Mouse (Mus musculus) right cerebral cortex, adult 2 months (tissue): ENCODE results near the gene Adam19.
A peak's percentile ranks its signal among the peaks of the same experiment; 100 is the strongest.

ENCODE experiments used
- DNase-seq, 2 experiments: peaks; one replicate each; pipeline ENCODE4 v3.0.0; 2021 to 2022; ENCODE audit warnings: low spot score in 2 of 2

Adam19 gene

GRCm38 (mm10) chr11:46073061-46073849, 17.5 kb downstream of the Adam19 start:
- no peak for DNase-seq

DNA sequence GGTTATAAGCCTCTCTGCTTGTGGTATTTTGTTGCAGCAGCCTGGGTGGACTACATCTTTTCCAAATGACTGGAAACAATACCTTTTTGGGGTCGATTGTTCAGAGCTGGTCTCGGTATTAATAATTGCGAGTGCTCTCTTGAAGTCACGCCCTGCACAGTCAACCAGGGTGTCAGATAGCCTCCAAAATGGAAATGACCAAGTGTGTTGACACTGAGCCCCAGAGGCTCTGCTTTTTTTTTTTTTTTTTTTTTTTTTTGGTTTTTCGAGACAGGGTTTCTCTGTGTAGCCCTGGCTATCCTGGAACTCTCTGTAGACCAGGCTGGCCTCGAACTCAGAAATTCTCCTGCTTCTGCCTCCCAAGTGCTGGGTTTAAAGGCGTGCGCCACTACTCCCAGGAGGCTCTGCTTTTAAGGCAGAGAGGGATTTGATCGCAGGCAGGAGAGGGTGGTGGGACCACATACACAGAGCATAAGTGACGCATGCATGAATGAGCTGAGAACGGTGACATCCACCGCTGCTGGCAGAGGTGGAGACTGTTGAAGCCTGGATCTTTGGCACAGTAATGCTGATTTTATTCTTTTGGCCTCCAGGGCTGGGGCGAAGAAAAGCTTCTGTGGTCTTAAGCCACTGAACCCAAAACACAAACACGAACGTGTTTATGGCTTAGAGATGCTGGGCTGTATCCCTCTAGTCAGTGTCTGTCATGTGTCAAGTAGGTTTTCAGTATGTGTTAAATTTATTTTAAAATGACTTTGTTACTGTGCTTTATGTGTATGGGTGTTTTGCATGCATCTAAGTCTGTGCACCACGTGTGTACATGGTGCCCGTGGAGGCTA, 18.3 kb downstream of the Adam19 start:
- DNase-seq: no peak

- no peak for DNase-seq
These were observed 19.7 kb downstream of the Adam19 start for GRCm38 (mm10) chr11:46075507-46075906.

GRCm38 (mm10) chr11:46076442-46077158, 20.8 kb downstream of the Adam19 start:
- DNase-seq: no peak

GRCm38 (mm10) chr11:46077304-46077703, 21.5 kb downstream of the Adam19 start:
- DNase-seq: no peak

- DNase-seq: no peak
These were observed 22.1 kb downstream of the Adam19 start for GRCm38 (mm10) chr11:46077732-46078375.

- no peak for DNase-seq
These were observed 25.3 kb downstream of the Adam19 start for GRCm38 (mm10) chr11:46081075-46081474.

DNA sequence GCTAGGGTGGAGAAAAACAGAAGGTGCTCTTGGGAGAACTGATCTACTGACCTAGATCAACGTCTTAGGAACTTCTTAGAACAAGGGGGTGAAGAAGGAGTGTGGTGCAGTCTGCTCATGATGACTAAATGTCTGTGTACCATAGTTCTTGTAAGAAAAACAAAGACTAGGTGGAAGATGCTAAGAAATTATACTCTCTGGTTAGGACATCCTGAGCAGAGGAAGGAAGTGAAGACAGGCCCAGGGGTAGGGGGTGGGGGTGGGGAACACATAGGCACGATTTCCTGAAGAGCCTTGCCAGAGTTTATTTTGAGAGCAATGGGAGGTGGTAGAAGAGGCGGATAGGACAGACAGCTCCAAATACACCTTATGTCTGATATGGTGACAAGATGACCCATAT, 27.6 kb downstream of the Adam19 start:
- DNase-seq: no peak

DNA sequence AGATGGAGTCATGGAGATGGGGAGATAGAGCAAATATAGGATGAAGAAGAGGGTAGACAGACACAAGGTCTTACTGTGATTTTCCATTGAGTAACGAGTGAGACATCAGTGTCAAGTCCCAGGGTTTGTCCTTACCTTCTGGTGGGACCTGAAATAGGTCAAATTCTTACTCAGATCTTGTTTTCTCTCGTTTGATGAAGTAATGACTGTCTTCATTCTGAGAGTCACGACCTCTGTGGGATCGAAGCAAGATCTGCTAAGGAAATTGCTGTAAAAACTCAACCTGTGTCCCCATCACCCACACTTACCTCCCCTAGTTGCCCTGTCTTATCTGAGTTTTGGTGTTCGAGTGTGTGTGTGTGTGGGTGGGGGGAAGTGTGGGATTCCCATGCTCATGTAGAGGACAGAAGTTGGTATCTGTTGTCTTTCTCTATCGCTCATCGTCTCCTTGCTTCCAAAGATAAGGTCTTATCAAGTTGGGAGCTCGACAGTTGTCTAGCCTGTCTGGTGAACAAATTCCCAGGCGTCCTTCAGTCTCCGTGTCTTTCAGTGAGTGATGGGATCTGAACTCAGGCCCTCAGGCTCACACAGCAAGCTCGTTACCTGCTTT, 28.1 kb downstream of the Adam19 start:
- no peak for DNase-seq

DNA sequence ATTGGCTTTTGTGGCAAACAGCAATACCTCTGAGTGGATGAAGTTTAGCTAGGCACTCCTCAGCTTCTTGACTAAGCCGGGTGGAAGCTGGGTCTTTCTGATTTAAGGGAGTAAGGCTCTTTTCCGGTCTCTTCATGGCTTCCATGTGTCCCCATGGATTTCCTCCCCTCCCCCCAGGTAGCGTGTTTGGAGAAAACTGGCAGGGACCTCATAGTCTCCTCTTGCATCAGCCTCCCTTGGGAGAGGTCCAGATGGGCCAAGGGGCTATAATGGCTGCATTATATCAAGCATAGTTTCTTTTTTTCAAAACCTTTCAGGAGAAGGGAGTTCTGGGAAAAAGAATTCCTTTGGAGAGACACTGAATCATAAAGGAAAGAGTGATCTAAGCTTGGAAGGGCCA, 28.8 kb downstream of the Adam19 start:
- DNase-seq: no peak

GRCm38 (mm10) chr11:46085398-46086163, 29.8 kb downstream of the Adam19 start:
- no peak for DNase-seq

DNA sequence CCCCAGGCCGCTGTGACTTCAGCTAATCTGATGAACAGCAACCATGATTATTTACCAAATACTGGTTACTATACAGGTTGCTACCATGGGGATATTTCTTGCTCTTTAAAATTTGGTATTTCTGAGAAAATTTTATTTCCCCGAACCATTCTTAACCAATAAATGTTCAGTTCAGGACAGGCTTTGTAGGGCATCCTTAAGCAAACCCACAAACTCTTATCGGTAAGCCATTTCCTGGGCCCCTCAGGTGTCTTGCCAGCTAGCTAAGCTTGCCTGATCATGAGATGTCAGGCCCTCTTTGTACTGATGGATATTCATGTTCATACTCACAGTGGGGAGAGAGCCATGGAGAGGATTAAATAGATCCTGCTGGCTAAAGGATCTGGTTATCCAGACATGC, 30.7 kb downstream of the Adam19 start:
- no peak for DNase-seq

- DNase-seq: no peak
These were observed 33.4 kb downstream of the Adam19 start for GRCm38 (mm10) chr11:46089081-46089713.

GRCm38 (mm10) chr11:46090036-46090725, 34.4 kb downstream of the Adam19 start:
- DNase-seq: no peak

GRCm38 (mm10) chr11:46090951-46091667, 35.3 kb downstream of the Adam19 start:
- no peak for DNase-seq

GRCm38 (mm10) chr11:46092121-46092520, 36.3 kb downstream of the Adam19 start:
- DNase-seq: peak; percentile 23 to 36

- no peak for DNase-seq
These were observed 39.9 kb downstream of the Adam19 start for GRCm38 (mm10) chr11:46095477-46096264.

DNA sequence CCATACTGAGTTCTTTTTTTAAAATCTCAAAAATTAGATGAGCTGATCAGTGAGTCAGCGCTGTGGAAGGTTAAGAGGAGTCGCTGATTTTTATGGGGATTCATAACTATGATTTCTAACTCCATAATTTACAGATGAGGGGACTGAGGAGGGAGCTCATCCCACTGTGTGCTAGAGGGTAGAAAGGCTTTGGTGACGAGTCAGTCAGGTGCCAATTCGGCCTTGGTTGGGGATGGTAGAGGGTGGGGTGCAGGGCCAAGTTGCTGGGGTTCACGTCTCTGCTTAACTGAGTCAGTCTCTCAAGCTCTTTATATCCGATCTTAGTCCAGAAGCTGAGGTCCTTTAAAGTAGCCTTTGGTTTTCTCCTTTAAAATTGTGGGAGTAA, 40.5 kb downstream of the Adam19 start:
- DNase-seq: no peak
